Mouse (Mus musculus) T-cell, adult 66 days (primary cell): ENCODE results near the gene Arhgef9. TPM values are rescaled to one million over a fixed set of nuclear protein-coding genes. Genes with fewer than 3 reads are reported as not detected.

Experiments
- total RNA-seq, 2 experiments: library from RNA; stranded (reverse); gene quantifications; 3 replicates in 1 of 2; 4 replicates in 1 of 2; pipeline ENCODE4 v1.2.4; 2023

The Arhgef9 gene
- total RNA-seq: 1 to 10 TPM in 1 of 2 experiments, under 1 TPM in 1; 0.59 to 1.4 TPM

DNA sequence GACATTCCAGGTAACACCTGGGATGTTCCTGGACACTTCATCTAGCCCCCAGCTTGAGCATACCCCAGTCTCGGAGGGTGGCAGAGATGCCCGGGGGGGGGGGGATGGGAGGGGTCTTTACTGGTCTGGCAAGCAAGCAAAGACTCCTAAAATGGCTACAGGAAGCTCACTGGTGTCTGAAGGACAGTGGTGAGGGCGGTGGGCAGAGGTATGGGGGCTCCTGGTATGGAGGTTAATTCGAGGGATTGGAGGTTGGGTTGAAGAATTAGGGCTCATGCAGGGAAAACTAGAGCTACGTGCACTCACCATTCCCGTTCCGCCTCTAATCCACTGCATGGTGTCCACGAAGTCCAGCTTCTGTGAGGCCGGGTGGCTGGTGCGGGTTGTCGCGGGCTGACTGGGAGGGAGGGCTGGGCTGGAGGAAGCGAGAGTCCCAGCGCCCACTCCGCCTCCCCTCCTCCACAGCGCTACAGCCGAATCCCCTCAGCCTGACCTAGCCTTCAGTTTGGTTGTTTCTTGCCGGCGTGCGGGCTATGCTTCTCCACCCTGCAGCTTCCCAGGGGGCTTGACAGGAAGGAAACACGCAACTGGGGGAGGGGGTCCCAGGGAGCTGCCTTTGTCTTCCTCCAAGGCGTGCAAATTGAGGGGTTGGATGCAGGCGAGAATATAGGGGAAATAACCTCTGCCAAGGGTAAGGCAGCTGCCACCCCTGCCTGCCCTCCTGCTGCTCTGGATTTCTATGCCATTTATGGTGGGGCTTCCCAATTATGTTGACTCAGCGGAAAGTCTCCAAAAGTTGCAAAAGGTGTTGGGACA, at the start of gene Arhgef9:
Gene Arhgef9 (minus strand): TSS at position 753 of the 816 bp plus-strand sequence.

DNA sequence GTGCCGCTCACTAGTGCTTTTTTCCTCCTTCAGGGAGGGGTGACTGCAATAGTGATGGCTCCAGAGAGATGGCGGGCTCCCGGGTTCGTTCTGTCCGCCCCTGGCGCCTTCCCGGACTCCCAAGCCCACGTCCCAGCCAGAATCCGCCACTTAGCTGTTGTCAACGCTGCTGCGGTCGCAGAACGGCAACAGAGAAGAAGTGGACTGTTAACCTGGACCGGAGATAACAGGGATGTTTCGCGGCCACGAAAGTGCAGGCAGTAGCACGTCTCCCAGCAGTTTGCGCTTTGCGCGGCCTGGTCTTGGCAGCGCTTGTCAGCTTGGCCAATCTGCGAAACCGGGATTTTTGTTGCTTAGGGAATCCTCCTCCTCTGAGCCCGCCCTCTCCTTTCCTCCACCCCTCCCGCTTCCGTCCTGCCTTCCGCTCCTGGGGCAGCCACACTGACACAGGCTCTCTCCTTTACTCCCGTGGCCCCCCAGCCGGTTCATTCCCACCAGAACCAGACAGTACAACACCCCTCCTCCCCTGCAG, 170.2 kb downstream of the Arhgef9 start, which contains the start of gene Spin4:
Gene Spin4 (minus strand): TSS at position 322 of the 532 bp plus-strand sequence.

Other genes with a start within 250 kb of the Arhgef9 start
- gene Spin4, start 170.2 kb downstream of the Arhgef9 start, total RNA-seq: under 1 TPM in 1 of 2 experiments, not detected in 1; 0.17 TPM
- 1 to 10 TPM; 8.6 to 8.9 TPM for gene Amer1, start 248.0 kb upstream of the Arhgef9 start, total RNA-seq